Mouse (Mus musculus): ENCODE measurements around the gene Afg1l.
A peak's percentile ranks its signal among the peaks of the same experiment; 100 is the strongest.

The Afg1l gene

GRCm38 (mm10) chr10:42383708-42384107 lies 94.7 kb downstream of the Afg1l start:
- DNase-seq (ENCODE audit: low spot score in 2 of 2), result no peak

- no peak for DNase-seq (ENCODE audit: low spot score in 2 of 2)
These were observed 114.1 kb downstream of the Afg1l start for GRCm38 (mm10) chr10:42364216-42364615.

- peak in 1 of 2 experiments; percentile 14 for DNase-seq (ENCODE audit: low spot score in 2 of 2)
These were observed 122.4 kb downstream of the Afg1l start for GRCm38 (mm10) chr10:42355980-42356379.

- DNase-seq (ENCODE audit: low spot score in 2 of 2), result no peak
These were observed 130.4 kb downstream of the Afg1l start for GRCm38 (mm10) chr10:42347986-42348385.

GRCm38 (mm10) chr10:42347127-42347526 lies 131.2 kb downstream of the Afg1l start:
- no peak for DNase-seq (ENCODE audit: low spot score in 2 of 2)

GRCm38 (mm10) chr10:42346179-42346877 lies 132.0 kb downstream of the Afg1l start:
- no peak for DNase-seq (ENCODE audit: low spot score in 2 of 2)

GRCm38 (mm10) chr10:42342714-42343113 lies 135.7 kb downstream of the Afg1l start:
- no peak for DNase-seq (ENCODE audit: low spot score in 2 of 2)

- no peak for DNase-seq (ENCODE audit: low spot score in 2 of 2)
These were observed 136.4 kb downstream of the Afg1l start for GRCm38 (mm10) chr10:42341815-42342457.

- DNase-seq (ENCODE audit: low spot score in 2 of 2), result no peak
These were observed 138.0 kb downstream of the Afg1l start for GRCm38 (mm10) chr10:42340426-42340793.

- DNase-seq (ENCODE audit: low spot score in 2 of 2), result no peak
These were observed 138.5 kb downstream of the Afg1l start for GRCm38 (mm10) chr10:42339773-42340425.

GRCm38 (mm10) chr10:42338456-42338855 lies 139.9 kb downstream of the Afg1l start:
- no peak for DNase-seq (ENCODE audit: low spot score in 2 of 2)

GRCm38 (mm10) chr10:42327576-42327975 lies 150.8 kb downstream of the Afg1l start:
- peak in 1 of 2 experiments; percentile 40 for DNase-seq (ENCODE audit: low spot score in 2 of 2)

- DNase-seq (ENCODE audit: low spot score in 2 of 2), result no peak
These were observed 153.1 kb downstream of the Afg1l start for GRCm38 (mm10) chr10:42325305-42325704.

- DNase-seq (ENCODE audit: low spot score in 2 of 2), result no peak
These were observed 154.4 kb downstream of the Afg1l start for GRCm38 (mm10) chr10:42323978-42324377.

GRCm38 (mm10) chr10:42313222-42313786 lies 165.1 kb downstream of the Afg1l start:
- no peak for DNase-seq (ENCODE audit: low spot score in 2 of 2)

GRCm38 (mm10) chr10:42312557-42312956 lies 165.8 kb downstream of the Afg1l start:
- DNase-seq (ENCODE audit: low spot score in 2 of 2), result no peak

GRCm38 (mm10) chr10:42308687-42308987 lies 169.7 kb downstream of the Afg1l start:
- no peak for DNase-seq (ENCODE audit: low spot score in 2 of 2)

- peak; percentile 80 to 89 for DNase-seq (ENCODE audit: low spot score in 2 of 2)
These were observed 170.2 kb downstream of the Afg1l start for GRCm38 (mm10) chr10:42307980-42308686.

GRCm38 (mm10) chr10:42306422-42306821 lies 171.9 kb downstream of the Afg1l start:
- no peak for DNase-seq (ENCODE audit: low spot score in 2 of 2)

- no peak for DNase-seq (ENCODE audit: low spot score in 2 of 2)
These were observed 177.6 kb downstream of the Afg1l start for GRCm38 (mm10) chr10:42300805-42301204.

- no peak for DNase-seq (ENCODE audit: low spot score in 2 of 2)
These were observed 178.4 kb downstream of the Afg1l start for GRCm38 (mm10) chr10:42299967-42300366.

- no peak for DNase-seq (ENCODE audit: low spot score in 2 of 2)
These were observed 178.9 kb downstream of the Afg1l start for GRCm38 (mm10) chr10:42299426-42299825.
